ENCODE assay signal across 9 mouse cellular contexts in the genomic region with DNA sequence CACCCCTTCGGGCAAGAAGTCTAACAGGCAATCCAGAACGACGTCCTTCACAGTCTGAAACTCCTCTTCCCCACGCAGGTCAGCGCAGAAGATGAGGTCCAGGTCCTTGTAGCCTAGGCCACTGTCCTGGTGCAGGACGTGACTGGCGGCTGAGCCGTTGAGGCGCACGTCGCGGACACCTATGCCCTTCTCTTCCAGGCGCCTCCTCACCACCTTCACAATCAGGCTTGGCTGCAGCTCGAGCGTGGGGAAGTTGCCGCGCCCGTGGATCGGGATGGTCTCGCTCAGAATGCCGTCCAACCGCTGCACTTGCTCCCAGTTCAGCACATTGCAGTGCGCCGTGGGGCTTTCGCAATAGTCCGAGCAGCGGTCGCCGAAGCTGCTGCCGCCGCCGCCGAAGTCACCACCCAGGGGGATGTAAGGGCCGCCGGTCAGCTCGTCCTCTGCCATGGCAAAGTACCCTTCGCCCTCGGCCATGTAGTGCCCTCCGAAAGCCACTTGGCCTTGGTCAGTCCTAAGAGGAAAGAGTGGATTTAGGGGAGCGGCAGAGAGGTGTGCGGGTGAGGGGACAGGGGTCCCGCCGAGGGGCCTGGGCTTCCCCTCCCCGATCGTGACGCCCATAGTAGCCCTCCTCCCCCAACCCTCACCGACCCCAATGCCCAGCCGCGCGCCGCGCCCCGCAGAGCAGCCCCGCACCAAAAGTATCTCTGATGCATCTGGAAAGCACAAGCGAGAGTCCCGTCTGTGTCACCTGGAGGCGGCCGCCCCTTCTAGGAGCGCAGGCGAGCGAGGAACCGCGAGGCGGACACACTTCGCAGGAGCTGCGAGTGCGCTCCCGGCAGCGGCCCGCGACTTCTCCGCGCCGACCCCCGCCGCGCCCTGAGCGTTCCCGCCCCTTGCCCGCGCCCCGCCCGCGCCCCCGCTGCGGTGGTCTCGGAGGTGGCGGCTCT. TPM values are rescaled to one million over a fixed set of nuclear protein-coding genes. Genes with fewer than 3 reads are reported as not detected.
A peak's percentile ranks its signal among the peaks of the same experiment; 100 is the strongest.
DNase-seq lines count a peak whose midpoint lies in the region; ATAC-seq and TF ChIP-seq lines count a peak whose summit lies in the region.
"Had no signal": no experiment of that assay in that cellular context is flagged by ENCODE, and none has a peak within 500 bp of the region (broad histone marks: within the 10 kb centered on the region; RNA-seq: fewer than 3 reads in every experiment).

No protein-coding gene starts in this region.

- H3K4me2 ChIP-seq in CH12.LX (ENCODE audit: insufficient read depth, low read depth, poor library complexity, severe bottlenecking), result peak overlapping the region; percentile 81
- H3K4me2 ChIP-seq in forebrain, embryonic 11.5 days (ENCODE audit: low read depth, low read length, severe bottlenecking), result peak overlapping the region; percentile 90

- in situ Hi-C loops in CH12.LX (cut with MboI; ENCODE audit: low pct_ligation_motif_present, low pct_unique_long_range_greater_than_20kb, low sequenced_read_pairs), result loop anchor here (25.0 kb wide), 2 partner anchors 261 to 1364 kb away; no protein-coding TSS in a partner anchor

- peaks cover 5% of the 10 kb centered on the region for H3K9me3 ChIP-seq in CH12.LX (replicated peaks; ENCODE audit: low read length)
- no peaks in the 10 kb centered on the region for H3K9me3 ChIP-seq in forebrain, embryonic 11.5 days (ENCODE audit: control insufficient read depth, low read length)

- TF ChIP-seq EP300 in CH12.LX (IDR thresholded peaks at IDR 0.05; ENCODE audit: low read length), result no peak

- no peak for TF ChIP-seq POLR2A in CH12.LX (IDR thresholded peaks at IDR 0.05; ENCODE audit: low read depth, low read length)

- under 1% methylated on average over 73 of the region's 88 CpGs for WGBS in forebrain, embryonic 11.5 days

- dilution Hi-C loops in CH12.LX (cut with MboI; ENCODE audit: extremely low pct_ligation_motif_present, extremely low pct_unique_long_range_greater_than_20kb, low sequenced_read_pairs), result no loop called here

- peaks cover 11 to 30% of the 10 kb centered on the region in 2 experiments for H3K4me1 ChIP-seq in CH12.LX (ENCODE audit: control insufficient read depth in 1 of 2, insufficient read depth in 2 of 2)
- peaks cover 3% of the 10 kb centered on the region; the same call in 1 of the 2 replicates for H3K4me1 ChIP-seq in forebrain, embryonic 11.5 days (replicated peaks; ENCODE audit: control insufficient read depth, insufficient read depth, low read length)

- H3K27ac ChIP-seq in CH12.LX (ENCODE audit: insufficient read depth, low read depth), result no peak overlapping the region
- H3K27ac ChIP-seq in forebrain, embryonic 11.5 days (ENCODE audit: low read depth, low read length), result no peak overlapping the region

- H3K79me2 ChIP-seq in CH12.LX (replicated peaks; ENCODE audit: control insufficient read depth, extremely low read depth, insufficient read depth, poor library complexity, severe bottlenecking), result peaks cover 3% of the 10 kb centered on the region

- DNase-seq in CH12.LX (ENCODE audit: extremely low read depth), result no peak
- peak; percentile 59 to 61 for DNase-seq in adrenal gland, adult 18-20 months (ENCODE audit: low spot score in 2 of 2)
- peak; percentile 67 for DNase-seq in forebrain, embryonic 11.5 days (ENCODE audit: low spot score)
- peak; percentile 47 for DNase-seq in heart, postnatal 25 days (ENCODE audit: low spot score)
- peak; percentile 31 for DNase-seq in layer of hippocampus, adult 9-11 months
- peak; percentile 72 for DNase-seq in lung, postnatal 4 days
- peak; percentile 50 for DNase-seq in retina, embryonic 14.5 days (ENCODE audit: low spot score)
- peak; percentile 50 for DNase-seq in urinary bladder, postnatal 25 days (ENCODE audit: low spot score)

- H3K36me3 ChIP-seq in CH12.LX (replicated peaks in 1 of 2; ENCODE audit: control insufficient read depth in 1 of 2, insufficient read depth in 1 of 2, low read length in 1 of 2), result peaks cover 3 to 11% of the 10 kb centered on the region in 2 experiments
- H3K36me3 ChIP-seq in forebrain, embryonic 11.5 days (ENCODE audit: control insufficient read depth, insufficient read depth, low read length), result no peaks in the 10 kb centered on the region

- H3K4me3 ChIP-seq in CH12.LX (replicated peaks in 1 of 3; ENCODE audit: low read depth in 2 of 3, low read length in 2 of 3, poor library complexity in 1 of 3), result peak overlapping the region; percentile 25 to 84 (median 60)
- peak overlapping the region; percentile 53 for H3K4me3 ChIP-seq in forebrain, embryonic 11.5 days (ENCODE audit: low read depth, low read length)

- no peaks in the 10 kb centered on the region for H3K27me3 ChIP-seq in CH12.LX (replicated peaks)
- H3K27me3 ChIP-seq in forebrain, embryonic 11.5 days (ENCODE audit: control insufficient read depth, insufficient read depth, low read length), result peaks cover 8% of the 10 kb centered on the region; the same call in 1 of the 2 replicates

- intact Hi-C loops in heart, postnatal 25 days (cut with DNase I), result loop anchor here (5.0 kb wide), 4 partner anchors 361 to 1369 kb away; no protein-coding TSS in a partner anchor

- peak overlapping the region; percentile 55 for H3K9ac ChIP-seq in CH12.LX (ENCODE audit: insufficient read depth, low read depth)
- H3K9ac ChIP-seq in forebrain, embryonic 11.5 days (ENCODE audit: low read length), result peak overlapping the region; percentile 47

- ATAC-seq in forebrain, embryonic 11.5 days (replicated peaks; ENCODE audit: low FRiP score), result peak; percentile 65

- no peak for TF ChIP-seq CTCF in CH12.LX (conservative IDR thresholded peaks at IDR 0.05 in 1 of 2, IDR thresholded peaks at IDR 0.05 in 1 of 2; ENCODE audit: low read depth in 2 of 2, low read length in 2 of 2)

- no peak for TF ChIP-seq RAD21 in CH12.LX (IDR thresholded peaks at IDR 0.05; ENCODE audit: low read depth, low read length)

TF ChIP-seq in CH12.LX, 34 proteins besides CTCF, POLR2A, EP300 and RAD21:
- no peak for TF ChIP-seq USF2 (conservative IDR thresholded peaks at IDR 0.05; ENCODE audit: low read depth, low read length)
- TF ChIP-seq MEF2A (IDR thresholded peaks at IDR 0.05; ENCODE audit: borderline replicate concordance, low read depth, low read length), result no peak
- no peak for TF ChIP-seq ELF1 (IDR thresholded peaks at IDR 0.05; ENCODE audit: low read depth, low read length)
- no peak for TF ChIP-seq SMC3 (IDR thresholded peaks at IDR 0.05; ENCODE audit: low read depth, low read length)
- no peak for TF ChIP-seq NELFE (IDR thresholded peaks at IDR 0.05; ENCODE audit: low read depth, low read length)
- TF ChIP-seq MAFK (IDR thresholded peaks at IDR 0.05; ENCODE audit: insufficient replicate concordance, low read length), result no peak
- no peak for TF ChIP-seq CHD1 (IDR thresholded peaks at IDR 0.05; ENCODE audit: low read depth, low read length)
- no peak for TF ChIP-seq ETS1 (conservative IDR thresholded peaks at IDR 0.05; ENCODE audit: low read depth, low read length)
- TF ChIP-seq JUN (IDR thresholded peaks at IDR 0.05; ENCODE audit: insufficient read depth, low read depth, low read length), result no peak
- no peak for TF ChIP-seq BHLHE40 (IDR thresholded peaks at IDR 0.05; ENCODE audit: low read depth, low read length)
- TF ChIP-seq MYC (IDR thresholded peaks at IDR 0.05; ENCODE audit: low read depth, low read length), result no peak
- TF ChIP-seq ZMIZ1 (IDR thresholded peaks at IDR 0.05; ENCODE audit: low read depth, low read length), result no peak
- no peak for TF ChIP-seq IRF4 (IDR thresholded peaks at IDR 0.05; ENCODE audit: low read depth, low read length)
- no peak for TF ChIP-seq MAX (IDR thresholded peaks at IDR 0.05; ENCODE audit: low read length)

RNA-seq across cellular contexts. Expression of a gene that starts 0.6 kb away (rescaled TPM):
- 1.6 and 1.7 TPM in 2 replicates for total RNA-seq in CH12.LX (2012; rRNA removed)
- total RNA-seq in CH12.LX (2014; rRNA removed), result 1.2 and 1.5 TPM in 2 replicates
- polyA plus RNA-seq in CH12.LX (2012; ENCODE audit: insufficient read length, low read depth), result 2.0 and 2.6 TPM in 2 replicates
- 10 to 100 TPM; 12.7 to 14.2 TPM for total RNA-seq in adrenal gland, adult 18-20 months (2021)
- 1.9 and 2.4 TPM in 2 replicates for polyA plus RNA-seq in forebrain, embryonic 11.5 days (2014; fragmentation: Nextera tagmentation; extraction: Ambion mirVana)
- total RNA-seq in heart, postnatal 25 days (2021), result 1 to 10 TPM; 7.8 to 8.4 TPM

RNA-seq across cellular contexts. Expression of a gene that starts 14.0 kb away (rescaled TPM):
- total RNA-seq in CH12.LX (2012; rRNA removed), result not detected in 2 replicates
- not detected in 2 replicates for total RNA-seq in CH12.LX (2014; rRNA removed)
- polyA plus RNA-seq in CH12.LX (2012; ENCODE audit: insufficient read length, low read depth), result not detected in 2 replicates
- total RNA-seq in adrenal gland, adult 18-20 months (2021), result not detected
- not detected in 2 replicates for polyA plus RNA-seq in forebrain, embryonic 11.5 days (2014; fragmentation: Nextera tagmentation; extraction: Ambion mirVana)
- not detected for total RNA-seq in heart, postnatal 25 days (2021)
- total RNA-seq: hematopoietic stem cell, adult 5-6 weeks had no signal
